Mouse (Mus musculus): ENCODE results near the gene Kiss1r. TPM values are rescaled to one million over a fixed set of nuclear protein-coding genes. Genes with fewer than 3 reads are reported as not detected.
A peak's percentile ranks its signal among the peaks of the same experiment; 100 is the strongest.
"Not testable (repeated sequence)": the region's sequence is repeated elsewhere in the genome, so short reads cannot be mapped to it uniquely, and the experiment has no call there.

Kiss1r gene
- polyA plus RNA-seq, 1 experiment from 2014 or later = 0.83 TPM

DNA sequence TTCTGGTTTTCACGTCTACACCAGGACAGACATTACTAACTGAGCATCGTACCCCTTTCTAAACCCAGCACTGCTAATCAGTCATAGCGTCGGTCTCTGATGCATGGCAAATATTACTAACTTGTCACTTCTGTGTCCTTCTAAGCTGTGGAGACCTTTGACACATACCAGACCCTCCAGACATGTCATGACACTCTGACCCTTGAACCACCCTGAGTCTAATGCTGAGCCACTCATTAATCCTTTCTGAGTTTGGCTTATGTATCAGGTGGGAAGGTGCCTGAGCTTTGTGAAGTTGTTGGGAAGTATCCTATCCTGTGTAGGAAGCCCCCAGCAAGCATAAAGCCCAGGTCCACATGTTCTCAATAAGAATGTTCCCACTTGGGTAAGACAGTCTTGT is 33.1 kb downstream of the Kiss1r start:
- WGBS = 72% methylated on average over 4 of the region's 4 CpGs
- ATAC-seq (ENCODE audit: insufficient read depth, low FRiP score, low read depth) = no peak
- H3K4me2 ChIP-seq = no peak overlapping the region
- no peak overlapping the region for H3K4me3 ChIP-seq (replicated peaks)
- H3K9ac ChIP-seq = no peak overlapping the region
- H3K27ac ChIP-seq = no peak overlapping the region
- H3K27me3 ChIP-seq (replicated peaks) = no peaks in the 10 kb centered on the region
- H3K36me3 ChIP-seq = peaks cover 37% of the 10 kb centered on the region
- no peaks in the 10 kb centered on the region for H3K9me3 ChIP-seq
- peaks cover 28% of the 10 kb centered on the region for H3K4me1 ChIP-seq

- no peak overlapping the region for H3K4me2 ChIP-seq
- no peaks in the 10 kb centered on the region for H3K27me3 ChIP-seq (replicated peaks)
- 84% methylated on average over 18 of the region's 18 CpGs for WGBS
- peaks cover 37% of the 10 kb centered on the region for H3K36me3 ChIP-seq
- no peak overlapping the region for H3K27ac ChIP-seq
- peaks cover 20% of the 10 kb centered on the region for H3K4me1 ChIP-seq
- H3K4me3 ChIP-seq (replicated peaks) = no peak overlapping the region
- no peak overlapping the region for H3K9ac ChIP-seq
- no peaks in the 10 kb centered on the region for H3K9me3 ChIP-seq
- no peak for ATAC-seq (ENCODE audit: insufficient read depth, low FRiP score, low read depth)
Measured at GRCm38 (mm10) chr10:79950661-79951060, 33.9 kb downstream of the Kiss1r start.

- peaks cover 32% of the 10 kb centered on the region for H3K36me3 ChIP-seq
- no peak overlapping the region for H3K4me2 ChIP-seq
- H3K9ac ChIP-seq = no peak overlapping the region
- WGBS = 83% methylated on average over 6 of the region's 6 CpGs
- H3K27me3 ChIP-seq (replicated peaks) = no peaks in the 10 kb centered on the region
- no peaks in the 10 kb centered on the region for H3K9me3 ChIP-seq
- no peak overlapping the region for H3K4me3 ChIP-seq (replicated peaks)
- peaks cover 5% of the 10 kb centered on the region; the same call in 1 of the 2 replicates for H3K4me1 ChIP-seq
- ATAC-seq (ENCODE audit: insufficient read depth, low FRiP score, low read depth) = no peak
- H3K27ac ChIP-seq = no peak overlapping the region
Measured at GRCm38 (mm10) chr10:79953946-79954345, 37.2 kb downstream of the Kiss1r start.

- Histone ChIP-seq H3K9ac (no peak overlapping the region), H3K4me2 (no peak overlapping the region), H3K27ac (no peak overlapping the region), H3K36me3 (peaks cover 15% of the 10 kb centered on the region), H3K9me3 (no peaks in the 10 kb centered on the region), H3K4me3 (replicated peaks) (no peak overlapping the region), H3K27me3 (replicated peaks) (no peaks in the 10 kb centered on the region), H3K4me1 (peaks cover 7% of the 10 kb centered on the region)
- 70% methylated on average over 9 of the region's 9 CpGs for WGBS
- no peak for ATAC-seq (ENCODE audit: insufficient read depth, low FRiP score, low read depth)
Measured at GRCm38 (mm10) chr10:79955691-79956090, 38.9 kb downstream of the Kiss1r start.

DNA sequence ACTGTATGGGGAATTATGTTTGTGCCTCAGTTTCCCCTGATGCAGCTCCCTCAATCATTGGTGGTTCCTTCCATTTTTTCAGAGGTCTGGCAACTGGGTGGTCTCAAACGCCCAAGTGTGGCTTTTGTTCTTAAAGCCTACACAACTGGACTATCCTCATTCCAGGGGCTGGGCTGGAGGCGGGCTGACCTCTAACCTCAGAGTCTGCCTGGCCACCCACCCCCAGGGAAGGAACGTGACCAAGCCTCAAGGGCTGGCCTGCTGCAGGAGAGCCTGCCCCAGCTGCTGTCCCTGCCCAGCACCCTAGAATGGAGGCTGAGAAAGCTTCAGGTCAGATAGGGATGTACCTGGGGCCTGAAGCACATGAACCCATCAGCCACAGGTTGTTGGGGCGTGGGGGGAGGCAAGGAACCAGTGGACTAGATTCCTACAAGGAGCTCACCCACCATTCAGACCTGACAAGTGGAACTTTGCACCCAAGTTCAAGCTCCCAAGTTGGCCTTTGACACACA is 39.9 kb downstream of the Kiss1r start:
- H3K4me3 ChIP-seq (replicated peaks) = no peak overlapping the region
- 29% methylated on average over 4 of the region's 4 CpGs for WGBS
- no peaks in the 10 kb centered on the region for H3K9me3 ChIP-seq
- peaks cover 8% of the 10 kb centered on the region; the same call in 1 of the 2 replicates for H3K36me3 ChIP-seq
- no peak overlapping the region for H3K4me2 ChIP-seq
- H3K9ac ChIP-seq = no peak overlapping the region
- ATAC-seq (ENCODE audit: insufficient read depth, low FRiP score, low read depth) = no peak
- no peaks in the 10 kb centered on the region for H3K27me3 ChIP-seq (replicated peaks)
- H3K27ac ChIP-seq = no peak overlapping the region
- H3K4me1 ChIP-seq = peaks cover 15% of the 10 kb centered on the region

GRCm38 (mm10) chr10:79958140-79958816 is 41.5 kb downstream of the Kiss1r start:
- no peak overlapping the region for H3K9ac ChIP-seq
- H3K4me2 ChIP-seq = peak overlapping the region; percentile 43
- no peak for ATAC-seq (ENCODE audit: insufficient read depth, low FRiP score, low read depth)
- 0 out of 2 replicates have a peak, but pooled peaks cover 10% of the 10 kb centered on the region for H3K36me3 ChIP-seq
- no peaks in the 10 kb centered on the region for H3K9me3 ChIP-seq
- 11% methylated on average over 21 of the region's 21 CpGs for WGBS
- no peak overlapping the region for H3K4me3 ChIP-seq (replicated peaks)
- H3K27ac ChIP-seq = no peak overlapping the region
- H3K27me3 ChIP-seq (replicated peaks) = no peaks in the 10 kb centered on the region
- peaks cover 15% of the 10 kb centered on the region for H3K4me1 ChIP-seq

- Histone ChIP-seq H3K4me1 (peaks cover 15% of the 10 kb centered on the region), H3K4me2 (peak overlapping the region; percentile 89; the same call in 1 of the 2 replicates)
- ATAC-seq (ENCODE audit: insufficient read depth, low FRiP score, low read depth) = not testable (repeated sequence)
Measured at GRCm38 (mm10) chr10:79959412-79959811, 42.6 kb downstream of the Kiss1r start.

DNA sequence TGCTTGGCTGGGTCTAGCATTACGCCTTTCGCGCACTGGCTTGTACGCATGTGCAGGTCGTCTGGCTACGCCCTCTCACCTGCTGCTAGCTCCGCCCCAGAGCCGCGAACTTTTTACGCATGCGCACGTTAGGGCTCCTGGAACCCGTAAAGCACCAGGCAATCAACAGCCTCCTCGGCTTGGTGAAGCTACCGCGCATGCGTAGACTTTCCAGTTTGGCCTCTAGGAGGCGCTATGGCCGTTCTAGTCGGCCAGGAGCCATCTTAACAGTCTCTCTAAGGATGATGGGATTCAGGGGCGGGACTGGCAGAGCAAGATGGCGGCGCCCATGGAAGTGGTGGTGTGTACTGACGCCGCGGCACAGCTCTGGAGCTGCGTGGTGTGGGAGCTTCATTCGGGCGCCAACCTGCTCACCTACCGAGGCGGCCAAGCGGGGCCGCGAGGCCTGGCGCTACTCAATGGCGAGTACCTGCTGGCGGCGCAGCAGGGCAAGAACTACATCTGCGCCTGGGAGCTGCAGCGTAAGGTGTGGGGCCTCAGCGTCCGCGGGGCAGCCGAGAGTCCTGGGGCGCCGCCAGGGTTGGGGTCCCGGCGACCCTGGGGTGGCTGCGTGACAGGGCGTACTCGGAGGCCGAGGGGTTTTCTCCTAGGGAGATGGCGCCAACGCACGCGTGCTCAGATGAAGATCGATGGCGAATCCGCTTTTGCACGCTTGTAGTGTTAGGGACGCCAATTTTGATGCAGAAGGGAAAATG is 43.3 kb downstream of the Kiss1r start, which contains the start of gene Wdr18:
Gene Wdr18 (plus strand): TSS at position 306 of the 755 bp plus-strand sequence.
- no peaks in the 10 kb centered on the region for H3K9me3 ChIP-seq
- H3K36me3 ChIP-seq = peaks cover 27% of the 10 kb centered on the region; the same call in 1 of the 2 replicates
- H3K4me3 ChIP-seq (replicated peaks) = peak within 1 kb of the TSS; percentile 98
- ATAC-seq (ENCODE audit: insufficient read depth, low FRiP score, low read depth) = peak; percentile 94
- peaks cover 15% of the 10 kb centered on the region for H3K4me1 ChIP-seq
- peak within 1 kb of the TSS; percentile 77 for H3K9ac ChIP-seq
- peak within 1 kb of the TSS; percentile 67; the same call in 1 of the 2 replicates for H3K27ac ChIP-seq
- H3K27me3 ChIP-seq (replicated peaks) = no peaks in the 10 kb centered on the region
- peak within 1 kb of the TSS; percentile 89 for H3K4me2 ChIP-seq
- under 1% methylated on average over 61 of the region's 61 CpGs for WGBS

More at GRCm38 (mm10) chr10:79959412-79959811, 42.6 kb downstream of the Kiss1r start:
- H3K4me3 ChIP-seq (replicated peaks) = peak overlapping the region; percentile 98; the same call in 1 of the 2 replicates
- WGBS = 29% methylated on average over 10 of the region's 10 CpGs
- H3K27ac ChIP-seq; H3K27me3 ChIP-seq (replicated peaks); H3K9me3 ChIP-seq; H3K9ac ChIP-seq: not testable (repeated sequence)
- peaks cover 21% of the 10 kb centered on the region; the same call in 1 of the 2 replicates for H3K36me3 ChIP-seq

GRCm38 (mm10) chr10:79960671-79961294 is 44.0 kb downstream of the Kiss1r start:
- Histone ChIP-seq H3K27me3 (replicated peaks) (no peaks in the 10 kb centered on the region), H3K27ac (0 out of 2 replicates have a peak overlapping the region, but pooled peaks have one; percentile 67), H3K36me3 (peaks cover 35% of the 10 kb centered on the region; the same call in 1 of the 2 replicates), H3K4me3 (replicated peaks) (peak overlapping the region; percentile 98), H3K4me1 (peaks cover 15% of the 10 kb centered on the region), H3K4me2 (peak overlapping the region; percentile 89), H3K9ac (peak overlapping the region; percentile 77), H3K9me3 (no peaks in the 10 kb centered on the region)
- ATAC-seq (ENCODE audit: insufficient read depth, low FRiP score, low read depth) = no peak
- WGBS = 11% methylated on average over 10 of the region's 10 CpGs

GRCm38 (mm10) chr10:79964727-79965126 is 48.0 kb downstream of the Kiss1r start:
- no peaks in the 10 kb centered on the region for H3K9me3 ChIP-seq
- H3K9ac ChIP-seq = no peak overlapping the region
- WGBS = 93% methylated on average over 7 of the region's 7 CpGs
- peaks cover 16% of the 10 kb centered on the region for H3K4me1 ChIP-seq
- no peak overlapping the region for H3K27ac ChIP-seq
- H3K36me3 ChIP-seq = peaks cover 60% of the 10 kb centered on the region
- no peaks in the 10 kb centered on the region for H3K27me3 ChIP-seq (replicated peaks)
- no peak overlapping the region for H3K4me2 ChIP-seq
- H3K4me3 ChIP-seq (replicated peaks) = no peak overlapping the region
- ATAC-seq (ENCODE audit: insufficient read depth, low FRiP score, low read depth) = no peak

DNA sequence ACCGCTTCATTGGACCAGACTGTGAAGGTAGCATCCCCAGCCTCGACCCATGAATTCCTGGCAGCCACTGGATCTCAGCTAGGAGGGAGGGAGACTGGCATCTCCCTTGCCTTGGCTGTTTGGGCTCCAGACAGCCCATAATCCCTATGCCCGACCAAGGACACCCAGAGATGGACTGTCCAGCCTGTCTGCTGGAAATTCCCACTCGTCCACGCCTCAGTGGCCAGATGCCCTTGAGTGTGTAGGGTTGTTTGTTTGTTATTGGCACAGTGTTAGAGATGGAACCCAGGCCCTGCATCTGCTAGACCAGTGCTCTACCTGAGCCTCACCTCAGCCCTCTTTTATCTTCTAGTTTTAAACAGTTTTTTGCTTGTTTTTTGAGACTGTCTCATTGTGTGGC is 48.6 kb downstream of the Kiss1r start:
- H3K9me3 ChIP-seq = no peaks in the 10 kb centered on the region
- ATAC-seq (ENCODE audit: insufficient read depth, low FRiP score, low read depth) = no peak
- H3K9ac ChIP-seq = no peak overlapping the region
- H3K4me1 ChIP-seq = peaks cover 16% of the 10 kb centered on the region
- H3K27ac ChIP-seq = no peak overlapping the region
- peaks cover 60% of the 10 kb centered on the region for H3K36me3 ChIP-seq
- WGBS = 83% methylated on average over 5 of the region's 5 CpGs
- H3K27me3 ChIP-seq (replicated peaks) = peaks cover 2% of the 10 kb centered on the region; the same call in 1 of the 2 replicates
- H3K4me2 ChIP-seq = no peak overlapping the region
- no peak overlapping the region for H3K4me3 ChIP-seq (replicated peaks)
